Mouse (Mus musculus) right cerebral cortex, postnatal 14 days (tissue): ENCODE measurements around the gene Nmrk2.
"Not testable (repeated sequence)": the region's sequence is repeated elsewhere in the genome, so short reads cannot be mapped to it uniquely, and the experiment has no call there.

Experiments used
- DNase-seq: peaks from one replicate; pipeline ENCODE4 v3.0.0; 2022

Nmrk2 gene

GRCm38 (mm10) chr10:81182336-81183333, 19.2 kb downstream of the Nmrk2 start, which contains the start of gene Dapk3:
TSS of gene Dapk3 (plus strand) at chr10:81183005.
- DNase-seq: peak; percentile 94

DNA sequence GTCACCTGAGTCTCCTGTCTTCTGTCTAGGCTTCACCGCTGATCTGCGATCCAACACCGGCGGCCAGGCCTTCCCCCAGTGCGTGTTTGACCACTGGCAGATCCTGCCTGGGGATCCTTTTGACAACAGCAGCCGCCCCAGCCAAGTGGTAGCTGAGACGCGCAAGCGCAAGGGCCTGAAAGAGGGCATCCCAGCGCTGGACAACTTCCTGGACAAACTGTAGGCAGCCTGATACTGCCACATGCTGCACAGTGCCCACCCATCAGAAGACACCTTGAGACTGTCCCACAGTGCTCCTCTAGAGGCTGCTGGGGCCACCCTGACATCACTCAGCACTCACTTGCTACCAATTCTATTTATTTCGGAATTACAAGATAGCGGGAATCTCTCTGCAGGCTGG, 20.0 kb downstream of the Nmrk2 start:
- DNase-seq: not testable (repeated sequence)

- no peak for DNase-seq
Observed at GRCm38 (mm10) chr10:81180946-81181345, 20.9 kb downstream of the Nmrk2 start.

GRCm38 (mm10) chr10:81179451-81180342, 22.2 kb downstream of the Nmrk2 start:
- no peak for DNase-seq

- no peak for DNase-seq
Observed at GRCm38 (mm10) chr10:81178927-81179326, 22.9 kb downstream of the Nmrk2 start.

DNA sequence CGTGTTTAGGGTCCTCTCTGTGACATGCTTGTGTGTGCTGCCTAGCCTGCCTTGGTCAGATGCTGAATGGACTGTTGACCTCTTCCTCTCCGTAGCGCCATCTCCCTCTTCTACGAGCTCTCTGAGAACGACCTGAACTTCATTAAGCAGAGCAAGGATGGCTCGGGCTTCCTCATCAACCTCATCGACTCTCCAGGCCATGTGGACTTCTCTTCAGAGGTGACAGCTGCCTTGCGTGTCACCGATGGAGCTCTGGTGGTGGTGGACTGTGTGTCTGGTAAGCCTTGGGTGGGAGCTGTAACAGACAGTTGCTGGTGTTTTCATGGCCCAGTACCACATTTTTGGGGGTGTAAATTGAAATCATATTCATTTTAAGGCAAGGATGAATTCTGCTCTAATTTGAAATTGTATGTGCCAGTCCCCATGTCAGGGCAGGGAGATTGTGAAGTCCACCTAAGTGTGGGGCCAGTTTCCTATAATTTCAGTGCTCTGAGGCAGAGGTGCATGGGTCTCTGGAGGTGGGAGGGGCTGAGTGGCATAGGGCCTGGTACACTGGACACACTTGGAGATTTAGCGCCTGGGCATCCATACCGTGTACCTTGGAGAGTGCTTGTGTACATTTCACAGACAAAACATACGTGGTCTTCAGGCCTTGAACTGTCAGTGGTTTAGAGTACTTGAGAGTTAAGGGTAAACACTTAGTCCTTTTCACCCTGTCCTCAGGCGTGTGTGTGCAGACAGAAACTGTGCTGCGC, 23.7 kb downstream of the Nmrk2 start:
- DNase-seq: no peak

- DNase-seq: no peak
Observed at GRCm38 (mm10) chr10:81177491-81177925, 24.3 kb downstream of the Nmrk2 start.

- peak; percentile 100 for DNase-seq
Observed at GRCm38 (mm10) chr10:81176466-81177271, 25.2 kb downstream of the Nmrk2 start, which contains the start of gene Eef2. TSS of gene Eef2 (plus strand) at chr10:81176631.

- no peak for DNase-seq
Observed at GRCm38 (mm10) chr10:81175936-81176465, 25.9 kb downstream of the Nmrk2 start.

DNA sequence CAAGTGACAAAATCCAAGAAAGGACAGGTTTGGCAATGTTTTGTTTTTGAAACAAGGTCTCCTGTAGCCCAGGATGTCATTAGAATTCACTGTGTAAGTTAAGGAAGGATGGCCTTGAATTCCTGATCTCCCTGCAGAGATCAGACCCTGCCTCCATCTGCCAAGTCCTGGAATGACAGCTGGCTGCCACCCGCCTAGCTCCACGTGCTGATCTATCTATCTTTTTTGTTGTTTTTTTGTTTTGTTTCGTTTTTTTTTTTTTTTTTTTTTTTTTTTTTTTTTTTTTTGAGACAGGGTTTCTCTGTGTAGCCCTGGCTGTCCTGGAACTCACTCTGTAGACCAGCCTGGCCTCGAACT, 26.5 kb downstream of the Nmrk2 start:
- not testable (repeated sequence) for DNase-seq

GRCm38 (mm10) chr10:81174617-81175344, 27.1 kb downstream of the Nmrk2 start:
- peak; percentile 90 for DNase-seq

GRCm38 (mm10) chr10:81173132-81173531, 28.7 kb downstream of the Nmrk2 start:
- DNase-seq: peak; percentile 83

- DNase-seq: not testable (repeated sequence)
Observed at GRCm38 (mm10) chr10:81169411-81169900, 32.4 kb downstream of the Nmrk2 start.

- peak; percentile 74 for DNase-seq
Observed at GRCm38 (mm10) chr10:81168521-81169244, 33.2 kb downstream of the Nmrk2 start.

DNA sequence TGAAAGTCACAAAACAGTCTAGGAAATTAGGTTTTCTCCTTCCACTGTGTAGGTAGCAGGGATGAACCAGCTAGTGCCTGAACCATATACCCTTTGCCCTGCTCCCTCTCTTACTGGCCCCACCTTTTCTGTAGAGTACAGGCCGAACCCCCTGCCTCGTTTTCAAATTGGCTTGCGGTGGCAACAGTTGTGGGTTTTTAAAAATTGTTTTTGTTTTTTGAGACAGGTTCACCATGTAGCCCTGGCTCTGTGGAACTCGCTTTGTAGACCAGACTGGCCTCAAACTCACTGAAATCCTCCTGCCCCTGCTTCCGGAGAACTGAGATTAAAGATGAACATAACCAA, 33.8 kb downstream of the Nmrk2 start:
- no peak for DNase-seq

DNA sequence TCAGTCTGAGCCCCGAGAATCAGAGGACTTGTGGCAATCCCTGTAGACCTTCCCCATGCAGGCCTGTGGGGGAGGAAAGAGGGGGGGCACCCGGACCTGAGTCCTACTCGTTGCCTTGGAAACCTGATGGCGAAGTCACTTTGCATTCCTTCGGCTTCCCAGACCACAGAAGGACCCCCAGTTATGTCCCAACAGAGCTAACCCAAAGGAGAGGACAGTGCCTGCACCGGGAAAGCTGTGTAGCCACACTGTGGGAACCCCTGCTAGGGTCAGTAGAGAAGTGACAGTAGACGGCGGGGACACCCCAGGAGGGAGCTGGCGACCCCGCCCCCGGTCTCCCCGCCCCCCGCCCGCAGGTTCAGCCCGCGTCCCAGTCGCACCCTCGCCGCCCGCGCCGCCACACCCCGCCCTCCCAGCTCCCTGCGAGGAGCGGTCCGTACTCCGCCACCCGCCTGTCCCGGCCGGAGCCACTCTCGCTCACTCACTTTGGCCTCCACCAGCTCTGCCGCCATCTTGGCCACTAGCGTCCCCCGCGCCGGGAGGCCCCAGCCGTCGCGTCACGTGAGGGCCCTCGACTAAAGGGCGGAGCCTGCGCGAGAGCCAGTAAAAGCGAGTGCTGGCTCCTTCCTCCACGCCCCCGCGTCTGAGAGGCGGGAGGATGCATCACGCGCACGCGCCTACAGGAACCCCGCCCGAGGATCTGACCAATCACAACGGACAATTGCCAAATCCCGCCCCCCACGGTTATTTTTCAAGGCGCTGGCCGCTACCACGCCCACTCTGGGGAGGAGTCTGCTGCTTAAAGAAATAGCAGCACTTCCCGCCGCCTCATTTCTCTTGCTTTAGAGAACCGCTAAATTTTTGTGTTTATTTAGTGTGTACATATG, 34.4 kb downstream of the Nmrk2 start, which contains the start of gene Pias4:
TSS of gene Pias4 (minus strand) at position 724 of the 887 bp plus-strand sequence.
- peak; percentile 100 for DNase-seq

DNA sequence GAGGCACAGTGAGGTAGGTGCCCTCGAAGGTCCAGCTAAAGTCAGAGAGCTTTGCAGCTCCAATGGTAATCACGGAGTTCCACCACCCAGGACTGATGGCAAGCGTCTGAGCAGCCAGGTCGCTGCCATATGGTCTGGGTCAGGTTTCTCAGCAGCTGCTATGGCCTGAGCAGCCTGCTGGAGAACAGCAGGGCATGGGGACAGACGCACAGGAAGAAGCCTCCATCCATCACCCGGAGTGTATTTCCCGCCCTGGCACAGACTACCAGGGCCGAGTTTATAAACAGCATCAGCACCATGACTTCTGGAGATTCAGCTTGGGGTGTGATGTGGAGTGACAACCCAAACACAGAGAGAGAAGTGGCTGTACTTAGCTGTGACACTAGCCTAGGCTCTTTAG, 36.7 kb downstream of the Nmrk2 start:
- no peak for DNase-seq

- no peak for DNase-seq
Observed at GRCm38 (mm10) chr10:81162318-81162652, 39.6 kb downstream of the Nmrk2 start.
